Mouse (Mus musculus) midbrain, embryonic 12.5 days (tissue): ENCODE results near the gene Il9r. TPM values are rescaled to one million over a fixed set of nuclear protein-coding genes. Genes with fewer than 3 reads are reported as not detected.
A peak's percentile ranks its signal among the peaks of the same experiment; 100 is the strongest.

Experiments used
- ATAC-seq: fragments of 200-750 bp; cut with Nextera tagmentation; 2 replicates; pipeline ENCODE4 v1.8.0; 2017; ENCODE audit warnings: low read depth, moderate TSS enrichment, moderate library complexity; ENCODE audit not compliant: low FRiP score
- H3K27ac ChIP-seq: fragments of 300-500 bp; sonication (generic); replicated peaks from 2 replicates; pipeline ENCODE4 v1.5.1; 2016; ENCODE audit warnings: mild to moderate bottlenecking
- H3K27me3 ChIP-seq: fragments of 300-500 bp; sonication (generic); 2 replicates; pipeline ENCODE4 v1.6.1; 2016; ENCODE audit warnings: mild to moderate bottlenecking
- H3K36me3 ChIP-seq: fragments of 300-500 bp; sonication (generic); 2 replicates; pipeline ENCODE4 v1.6.1; 2016
- H3K4me1 ChIP-seq: fragments of 300-500 bp; sonication (generic); 2 replicates; pipeline ENCODE4 v1.6.1; 2016
- H3K4me2 ChIP-seq: fragments of 300-500 bp; sonication (generic); replicated peaks from 2 replicates; pipeline ENCODE4 v1.6.1; 2016; ENCODE audit warnings: mild to moderate bottlenecking, moderate library complexity
- H3K4me3 ChIP-seq: fragments of 300-500 bp; sonication (generic); 2 replicates; pipeline ENCODE4 v1.5.1; 2016; ENCODE audit warnings: mild to moderate bottlenecking
- H3K9ac ChIP-seq: fragments of 300-500 bp; sonication (generic); replicated peaks from 2 replicates; pipeline ENCODE4 v1.6.1; 2016; ENCODE audit warnings: mild to moderate bottlenecking, moderate library complexity
- H3K9me3 ChIP-seq: fragments of 300-500 bp; sonication (generic); 2 replicates; pipeline ENCODE4 v1.6.1; 2016; ENCODE audit warnings: mild to moderate bottlenecking
- WGBS: fragments of 180-500 bp; shearing (Covaris S2); methylation state at CpG from one replicate; pipeline ENCODE4 v1.1.7; 2016; 5-methylcytosine and 5-hydroxymethylcytosine counted together
- polyA plus RNA-seq: library from polyadenylated mRNA; unstranded; fragments of >200 nt; fragmentation: Nextera tagmentation; extraction: Ambion mirVana; gene quantifications from 2 replicates; pipeline ENCODE4 v1.2.1, GENCODE M21; 2016

Il9r gene
- polyA plus RNA-seq, 1 experiment from 2014 or later = not detected

DNA sequence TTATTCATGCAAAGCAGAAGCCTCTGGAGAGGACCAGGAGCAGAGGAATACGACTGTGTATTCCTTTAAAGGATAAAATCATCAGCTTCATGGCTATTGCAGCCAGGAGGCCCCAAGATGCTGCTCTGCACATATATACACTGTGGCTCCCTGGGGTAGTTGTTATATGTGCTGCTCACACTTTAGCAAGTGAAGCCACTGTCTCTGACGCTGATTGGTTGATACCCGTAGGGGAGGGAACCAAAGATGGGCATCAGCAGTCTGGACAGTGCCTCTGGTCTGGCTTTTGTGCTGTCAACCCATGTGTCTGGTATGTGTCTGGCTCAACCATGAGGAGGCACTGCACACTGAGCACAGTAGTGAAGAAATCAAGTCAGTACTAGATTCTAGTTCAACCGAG is 33.4 kb downstream of the Il9r start:
- Histone ChIP-seq H3K36me3 (no peaks in the 10 kb centered on the region), H3K4me1 (peaks cover 9% of the 10 kb centered on the region), H3K9ac (no peak overlapping the region), H3K4me3 (no peak overlapping the region), H3K27me3 (no peaks in the 10 kb centered on the region), H3K27ac (no peak overlapping the region), H3K4me2 (no peak overlapping the region), H3K9me3 (no peaks in the 10 kb centered on the region)
- no peak for ATAC-seq
- WGBS = 80% methylated on average over 4 of the region's 4 CpGs

- Histone ChIP-seq H3K4me2 (peak overlapping the region; percentile 48), H3K27me3 (0 out of 2 replicates have a peak, but pooled peaks cover 6% of the 10 kb centered on the region), H3K4me3 (peak overlapping the region; percentile 28), H3K4me1 (peaks cover 38% of the 10 kb centered on the region), H3K9ac (peak overlapping the region; percentile 47), H3K9me3 (no peaks in the 10 kb centered on the region), H3K36me3 (no peaks in the 10 kb centered on the region), H3K27ac (peak overlapping the region; percentile 77)
- WGBS = 16% methylated on average over 28 of the region's 28 CpGs
- ATAC-seq = peak; percentile 91
These were observed 37.9 kb downstream of the Il9r start for GRCm38 (mm10) chr11:32161922-32162804.

- Histone ChIP-seq H3K36me3 (no peaks in the 10 kb centered on the region), H3K9ac (peak overlapping the region; percentile 47), H3K4me2 (peak overlapping the region; percentile 48), H3K4me1 (peaks cover 41% of the 10 kb centered on the region), H3K9me3 (no peaks in the 10 kb centered on the region), H3K27ac (peak overlapping the region; percentile 77), H3K4me3 (peak overlapping the region; percentile 28), H3K27me3 (0 out of 2 replicates have a peak, but pooled peaks cover 6% of the 10 kb centered on the region)
- WGBS = 4% methylated on average over 9 of the region's 9 CpGs
- ATAC-seq = 0 out of 2 replicates have a peak, but pooled peaks have one; percentile 25
These were observed 38.6 kb downstream of the Il9r start for GRCm38 (mm10) chr11:32161500-32161899.

DNA sequence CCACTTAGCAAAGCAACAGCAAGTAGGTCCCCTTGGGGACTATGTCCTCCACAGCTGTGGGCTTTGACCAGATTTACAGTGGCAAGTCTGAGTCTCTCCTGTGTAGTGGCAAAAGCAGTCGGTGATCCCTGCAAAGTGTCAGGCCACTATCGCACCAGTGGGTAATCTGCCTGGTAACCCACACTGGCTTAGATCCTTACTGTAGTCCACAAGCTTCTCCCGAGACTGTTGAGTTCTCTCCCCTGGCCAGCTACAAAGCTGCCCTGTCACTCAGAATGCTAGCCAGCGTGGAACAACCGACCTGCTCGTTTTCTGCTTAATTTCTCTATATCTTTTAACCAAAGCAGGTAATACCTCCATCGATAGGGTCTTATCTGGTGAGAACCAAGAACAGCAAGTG is 39.7 kb downstream of the Il9r start:
- H3K4me2 ChIP-seq = no peak overlapping the region
- H3K9ac ChIP-seq = no peak overlapping the region
- H3K9me3 ChIP-seq = no peaks in the 10 kb centered on the region
- peaks cover 41% of the 10 kb centered on the region for H3K4me1 ChIP-seq
- H3K27ac ChIP-seq = 0 out of 2 replicates have a peak overlapping the region, but pooled peaks have one; percentile 5
- no peak overlapping the region for H3K4me3 ChIP-seq
- 0 out of 2 replicates have a peak, but pooled peaks cover 6% of the 10 kb centered on the region for H3K27me3 ChIP-seq
- WGBS = 78% methylated on average over 7 of the region's 7 CpGs
- ATAC-seq = no peak
- no peaks in the 10 kb centered on the region for H3K36me3 ChIP-seq

- no peak overlapping the region for H3K9ac ChIP-seq
- peak overlapping the region; percentile 81; the same call in 1 of the 2 replicates for H3K27ac ChIP-seq
- H3K4me1 ChIP-seq = peaks cover 41% of the 10 kb centered on the region
- H3K4me2 ChIP-seq = no peak overlapping the region
- no peak overlapping the region for H3K4me3 ChIP-seq
- ATAC-seq = no peak
- H3K9me3 ChIP-seq = no peaks in the 10 kb centered on the region
- no peaks in the 10 kb centered on the region for H3K36me3 ChIP-seq
- 91% methylated on average over 3 of the region's 3 CpGs for WGBS
- H3K27me3 ChIP-seq = 0 out of 2 replicates have a peak, but pooled peaks cover 6% of the 10 kb centered on the region
These were observed 40.9 kb downstream of the Il9r start for GRCm38 (mm10) chr11:32159176-32159575.

GRCm38 (mm10) chr11:32157791-32158594 is 42.1 kb downstream of the Il9r start:
- H3K36me3 ChIP-seq = no peaks in the 10 kb centered on the region
- no peak overlapping the region for H3K4me3 ChIP-seq
- H3K4me1 ChIP-seq = peaks cover 41% of the 10 kb centered on the region
- H3K27me3 ChIP-seq = 0 out of 2 replicates have a peak, but pooled peaks cover 6% of the 10 kb centered on the region
- no peak overlapping the region for H3K9ac ChIP-seq
- peak overlapping the region; percentile 4; the same call in 1 of the 2 replicates for H3K4me2 ChIP-seq
- WGBS = 42% methylated on average over 18 of the region's 18 CpGs
- ATAC-seq = peak; percentile 55
- no peaks in the 10 kb centered on the region for H3K9me3 ChIP-seq
- H3K27ac ChIP-seq = peak overlapping the region; percentile 81

DNA sequence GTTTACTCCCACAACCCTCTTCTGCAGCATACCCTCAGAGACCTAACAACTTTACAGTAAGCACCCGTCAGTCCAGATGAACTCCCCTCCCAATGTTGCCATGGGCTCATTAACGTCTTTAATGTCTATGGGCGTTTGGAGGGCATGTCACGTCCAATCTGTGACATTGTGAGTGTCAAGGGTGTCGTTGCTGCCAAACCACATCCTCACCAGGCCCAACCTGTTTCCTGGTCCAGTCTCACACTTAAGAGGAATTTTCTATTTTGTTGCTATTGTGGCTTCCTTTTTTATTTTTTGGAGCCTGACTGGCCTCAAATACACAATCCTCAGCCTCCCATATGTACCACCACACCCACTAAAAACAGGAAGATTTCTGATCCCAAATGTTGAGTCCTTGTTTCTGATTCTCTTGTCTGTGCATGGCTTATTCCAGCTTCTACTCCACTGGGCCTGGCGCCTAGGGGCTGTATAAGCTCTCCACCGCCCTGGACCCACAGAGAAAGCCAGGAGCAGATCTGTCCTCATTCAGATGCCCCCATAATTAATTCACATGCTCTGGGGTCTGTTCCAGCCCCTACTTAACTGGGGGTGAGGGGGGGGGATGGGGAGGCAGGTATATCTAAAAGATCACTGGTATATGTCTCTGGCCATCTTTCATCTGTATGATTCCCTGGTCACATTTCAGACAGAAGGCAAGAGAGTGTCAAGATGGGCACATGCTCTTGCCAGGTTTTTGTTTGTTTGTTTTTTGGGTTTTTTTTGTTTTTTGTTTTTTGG is 43.0 kb downstream of the Il9r start:
- 0 out of 2 replicates have a peak, but pooled peaks have one; percentile 14 for ATAC-seq
- H3K36me3 ChIP-seq = no peaks in the 10 kb centered on the region
- H3K4me1 ChIP-seq = peaks cover 35% of the 10 kb centered on the region
- WGBS = 85% methylated on average over 7 of the region's 7 CpGs
- H3K9ac ChIP-seq = no peak overlapping the region
- peak overlapping the region; percentile 81 for H3K27ac ChIP-seq
- 0 out of 2 replicates have a peak, but pooled peaks cover 6% of the 10 kb centered on the region for H3K27me3 ChIP-seq
- H3K4me2 ChIP-seq = no peak overlapping the region
- H3K9me3 ChIP-seq = no peaks in the 10 kb centered on the region
- H3K4me3 ChIP-seq = no peak overlapping the region

- no peak overlapping the region for H3K4me2 ChIP-seq
- ATAC-seq = no peak
- 92% methylated on average over 7 of the region's 7 CpGs for WGBS
- no peaks in the 10 kb centered on the region for H3K36me3 ChIP-seq
- H3K27me3 ChIP-seq = no peaks in the 10 kb centered on the region
- H3K27ac ChIP-seq = no peak overlapping the region
- no peaks in the 10 kb centered on the region for H3K9me3 ChIP-seq
- H3K9ac ChIP-seq = no peak overlapping the region
- H3K4me3 ChIP-seq = no peak overlapping the region
- peaks cover 11% of the 10 kb centered on the region for H3K4me1 ChIP-seq
These were observed 46.9 kb downstream of the Il9r start for GRCm38 (mm10) chr11:32153216-32153615.

DNA sequence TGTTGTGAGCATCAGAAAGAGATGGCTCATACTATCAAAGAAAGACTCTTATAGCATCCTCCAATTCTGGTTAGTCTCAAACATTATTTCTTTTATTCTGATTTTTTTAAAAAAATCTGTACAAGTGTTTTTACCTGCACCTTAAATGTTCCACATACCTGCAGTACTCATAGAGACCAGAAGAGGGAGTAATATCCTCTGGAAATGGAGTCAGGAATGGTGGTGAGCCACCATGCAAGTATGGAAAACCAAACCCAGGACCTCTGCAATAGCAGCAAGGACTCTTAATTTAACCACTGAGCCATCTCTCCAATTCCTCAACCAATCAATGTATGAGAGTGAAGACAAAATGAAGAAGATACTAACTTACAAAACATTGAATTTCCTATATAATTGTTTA is 47.3 kb downstream of the Il9r start:
- no peak for ATAC-seq
- Histone ChIP-seq H3K4me1 (peaks cover 8% of the 10 kb centered on the region), H3K9me3 (no peaks in the 10 kb centered on the region), H3K4me2 (no peak overlapping the region), H3K27me3 (no peaks in the 10 kb centered on the region), H3K27ac (no peak overlapping the region), H3K4me3 (no peak overlapping the region), H3K36me3 (no peaks in the 10 kb centered on the region), H3K9ac (no peak overlapping the region)

GRCm38 (mm10) chr11:32151243-32151642 is 48.8 kb downstream of the Il9r start:
- Histone ChIP-seq H3K9ac (no peak overlapping the region), H3K27ac (no peak overlapping the region), H3K27me3 (no peaks in the 10 kb centered on the region), H3K4me2 (no peak overlapping the region), H3K36me3 (no peaks in the 10 kb centered on the region), H3K9me3 (no peaks in the 10 kb centered on the region), H3K4me3 (no peak overlapping the region), H3K4me1 (no peaks in the 10 kb centered on the region)
- 95% methylated on average over 5 of the region's 5 CpGs for WGBS
- no peak for ATAC-seq

DNA sequence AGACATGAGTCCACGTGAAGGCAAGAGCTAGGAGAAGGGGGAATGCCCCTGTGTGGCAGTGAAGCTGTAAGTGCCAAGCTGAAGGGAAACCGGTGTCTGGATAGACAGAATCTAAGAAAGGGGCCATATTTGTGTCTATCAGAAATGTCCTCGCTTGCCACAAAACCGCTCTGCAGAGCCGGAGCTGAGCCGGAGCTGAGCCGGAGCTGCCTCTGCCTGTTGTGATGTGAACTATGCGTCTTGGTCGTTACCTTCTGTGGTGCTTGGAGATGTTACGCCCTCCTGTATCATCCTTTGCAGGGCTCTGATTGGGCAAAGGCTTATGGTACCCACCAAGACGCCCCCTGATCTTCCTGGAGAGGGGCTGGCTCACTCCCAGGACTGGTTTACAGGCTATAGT is 50.5 kb downstream of the Il9r start:
- 80% methylated on average over 11 of the region's 11 CpGs for whole genome bisulfite sequencing
- H3K36me3 ChIP-seq = no peaks in the 10 kb centered on the region
- ATAC-seq = no peak

More for the DNA sequence above, 50.5 kb downstream of the Il9r start:
- Histone ChIP-seq H3K4me3 (no peak overlapping the region), H3K4me1 (no peaks in the 10 kb centered on the region), H3K9me3 (no peaks in the 10 kb centered on the region), H3K9ac (no peak overlapping the region), H3K27ac (no peak overlapping the region), H3K27me3 (no peaks in the 10 kb centered on the region), H3K4me2 (no peak overlapping the region)
